Mouse (Mus musculus) olfactory bulb, adult 2 months (tissue): ENCODE results near the gene Cox19.

Experiments used
- CTCF ChIP-seq: fragments of 200-500 bp; IDR thresholded peaks from 2 replicates; pipeline ENCODE4 v1.5.1; 2012; ENCODE audit warnings: low read depth, mild to moderate bottlenecking, low read length, moderate library complexity; ENCODE audit not compliant: insufficient read depth
- POLR2A ChIP-seq: fragments of 200-500 bp; IDR thresholded peaks from 2 replicates; pipeline ENCODE4 v1.6.1; 2012; ENCODE audit warnings: mild to moderate bottlenecking, low read depth, low read length, moderate library complexity; ENCODE audit not compliant: insufficient read depth

GRCm38 (mm10) chr5:139378986-139379629 is 27.9 kb upstream of the Cox19 start:
- TF ChIP-seq CTCF, result no peak
- TF ChIP-seq POLR2A, result no peak
